Mouse (Mus musculus): ENCODE results near the gene Asap3.
A peak's percentile ranks its signal among the peaks of the same experiment; 100 is the strongest.

Gene Asap3

GRCm38 (mm10) chr4:136181367-136181766 lies 24.8 kb upstream of the Asap3 start:
- no peak for DNase-seq

GRCm38 (mm10) chr4:136185375-136185774 lies 20.8 kb upstream of the Asap3 start:
- DNase-seq = peak; percentile 98

- DNase-seq = peak; percentile 88
These were observed 19.9 kb upstream of the Asap3 start for GRCm38 (mm10) chr4:136186315-136186714.

- no peak for DNase-seq
These were observed 19.3 kb upstream of the Asap3 start for GRCm38 (mm10) chr4:136186739-136187472.

GRCm38 (mm10) chr4:136188973-136189737 lies 17.0 kb upstream of the Asap3 start:
- DNase-seq = no peak

GRCm38 (mm10) chr4:136189912-136190311 lies 16.3 kb upstream of the Asap3 start:
- DNase-seq = no peak

GRCm38 (mm10) chr4:136193571-136193970 lies 12.6 kb upstream of the Asap3 start:
- DNase-seq = no peak

GRCm38 (mm10) chr4:136195029-136195428 lies 11.1 kb upstream of the Asap3 start:
- DNase-seq = no peak

- peak; percentile 84 for DNase-seq
These were observed 10.5 kb upstream of the Asap3 start for GRCm38 (mm10) chr4:136195629-136196028.

- DNase-seq = no peak
These were observed 10.0 kb upstream of the Asap3 start for GRCm38 (mm10) chr4:136196201-136196600.

- DNase-seq = no peak
These were observed 7.3 kb upstream of the Asap3 start for GRCm38 (mm10) chr4:136198846-136199245.

- DNase-seq = peak; percentile 91
These were observed 6.4 kb upstream of the Asap3 start for GRCm38 (mm10) chr4:136199562-136200292.

GRCm38 (mm10) chr4:136202509-136202908 lies 3.7 kb upstream of the Asap3 start:
- DNase-seq = peak; percentile 95

GRCm38 (mm10) chr4:136204775-136205174 lies 1.4 kb upstream of the Asap3 start:
- DNase-seq = no peak

- DNase-seq = peak; percentile 95
These were observed 778 bp downstream of the Asap3 start for GRCm38 (mm10) chr4:136206943-136207342.

- no peak for DNase-seq
These were observed 4.8 kb downstream of the Asap3 start for GRCm38 (mm10) chr4:136210931-136211330.

GRCm38 (mm10) chr4:136213629-136214028 lies 7.5 kb downstream of the Asap3 start:
- no peak for DNase-seq

- DNase-seq = no peak
These were observed 8.7 kb downstream of the Asap3 start for GRCm38 (mm10) chr4:136214828-136215227.

GRCm38 (mm10) chr4:136215576-136215975 lies 9.4 kb downstream of the Asap3 start:
- no peak for DNase-seq

GRCm38 (mm10) chr4:136217063-136217462 lies 10.9 kb downstream of the Asap3 start:
- peak; percentile 87 for DNase-seq

GRCm38 (mm10) chr4:136218595-136219214 lies 12.5 kb downstream of the Asap3 start:
- DNase-seq = peak; percentile 99

- no peak for DNase-seq
These were observed 14.1 kb downstream of the Asap3 start for GRCm38 (mm10) chr4:136220133-136220775.
